Mouse (Mus musculus): ENCODE measurements around the gene Kcnj6. TPM values are rescaled to one million over a fixed set of nuclear protein-coding genes. Genes with fewer than 3 reads are reported as not detected.

Kcnj6 gene
- not detected in 2 replicates for polyA plus RNA-seq (2015; fragmentation: Nextera tagmentation; extraction: Ambion mirVana)

- no peak; the same call in 1 of the 2 replicates for ATAC-seq (replicated peaks; ENCODE audit: low FRiP score)
- Histone ChIP-seq H3K27ac (no peak within 1 kb of the TSS), H3K4me1 (peaks cover 7% of the 10 kb centered on the region), H3K9me3 (replicated peaks) (no peaks in the 10 kb centered on the region), H3K9ac (no peak within 1 kb of the TSS), H3K4me3 (replicated peaks) (peak within 1 kb of the TSS; percentile 19), H3K36me3 (no peaks in the 10 kb centered on the region), H3K27me3 (peaks cover 45% of the 10 kb centered on the region), H3K4me2 (peak within 1 kb of the TSS; percentile 51)
- 1% methylated on average over 43 of the region's 43 CpGs for WGBS
Measured at GRCm38 (mm10) chr16:94997340-94997849, at the start of gene Kcnj6. Gene Kcnj6, minus strand, starts transcription at chr16:94997701.

GRCm38 (mm10) chr16:95009937-95010336 is 12.4 kb upstream of the Kcnj6 start:
- Histone ChIP-seq H3K4me3 (replicated peaks) (no peak overlapping the region), H3K9ac (no peak overlapping the region), H3K9me3 (replicated peaks) (no peaks in the 10 kb centered on the region), H3K4me2 (no peak overlapping the region), H3K4me1 (no peaks in the 10 kb centered on the region), H3K27ac (no peak overlapping the region), H3K27me3 (no peaks in the 10 kb centered on the region), H3K36me3 (no peaks in the 10 kb centered on the region)
- ATAC-seq (replicated peaks; ENCODE audit: low FRiP score) = no peak
- WGBS = 76% methylated on average over 3 of the region's 3 CpGs

- H3K4me3 ChIP-seq (replicated peaks) = no peak overlapping the region
- no peaks in the 10 kb centered on the region for H3K36me3 ChIP-seq
- no peaks in the 10 kb centered on the region for H3K9me3 ChIP-seq (replicated peaks)
- no peaks in the 10 kb centered on the region for H3K4me1 ChIP-seq
- 28% methylated on average over 8 of the region's 8 CpGs for WGBS
- no peak overlapping the region for H3K9ac ChIP-seq
- H3K27me3 ChIP-seq = no peaks in the 10 kb centered on the region; the same call in 1 of the 2 replicates
- no peak overlapping the region for H3K4me2 ChIP-seq
- no peak overlapping the region for H3K27ac ChIP-seq
- ATAC-seq (replicated peaks; ENCODE audit: low FRiP score) = no peak
Measured at GRCm38 (mm10) chr16:95004599-95004998, 7.1 kb upstream of the Kcnj6 start.

- H3K4me1 ChIP-seq = peaks cover 7% of the 10 kb centered on the region
- no peak overlapping the region for H3K9ac ChIP-seq
- no peak overlapping the region for H3K4me3 ChIP-seq (replicated peaks)
- H3K4me2 ChIP-seq = no peak overlapping the region
- H3K36me3 ChIP-seq = no peaks in the 10 kb centered on the region
- no peaks in the 10 kb centered on the region for H3K9me3 ChIP-seq (replicated peaks)
- peaks cover 45% of the 10 kb centered on the region for H3K27me3 ChIP-seq
- ATAC-seq (replicated peaks; ENCODE audit: low FRiP score) = no peak
- 49% methylated on average over 5 of the region's 5 CpGs for WGBS
- H3K27ac ChIP-seq = no peak overlapping the region
Measured at GRCm38 (mm10) chr16:94999551-94999950, 2.0 kb upstream of the Kcnj6 start.

- H3K36me3 ChIP-seq = no peaks in the 10 kb centered on the region
- peaks cover 7% of the 10 kb centered on the region for H3K4me1 ChIP-seq
- no peak for ATAC-seq (replicated peaks; ENCODE audit: low FRiP score)
- H3K4me3 ChIP-seq (replicated peaks) = no peak overlapping the region
- H3K9me3 ChIP-seq (replicated peaks) = no peaks in the 10 kb centered on the region
- H3K4me2 ChIP-seq = no peak overlapping the region
- no peak overlapping the region for H3K27ac ChIP-seq
- peaks cover 45% of the 10 kb centered on the region for H3K27me3 ChIP-seq
- H3K9ac ChIP-seq = no peak overlapping the region
- WGBS = 78% methylated on average over 3 of the region's 3 CpGs
Measured at GRCm38 (mm10) chr16:94999019-94999418, 1.5 kb upstream of the Kcnj6 start.

- Histone ChIP-seq H3K4me3 (replicated peaks) (peak overlapping the region; percentile 19; the same call in 1 of the 2 replicates), H3K9ac (no peak overlapping the region), H3K36me3 (no peaks in the 10 kb centered on the region), H3K9me3 (replicated peaks) (no peaks in the 10 kb centered on the region), H3K27me3 (peaks cover 45% of the 10 kb centered on the region), H3K27ac (no peak overlapping the region), H3K4me2 (peak overlapping the region; percentile 51; the same call in 1 of the 2 replicates), H3K4me1 (peaks cover 7% of the 10 kb centered on the region)
- WGBS = 10% methylated on average over 16 of the region's 16 CpGs
- no peak for ATAC-seq (replicated peaks; ENCODE audit: low FRiP score)
Measured at GRCm38 (mm10) chr16:94996791-94997281, 665 bp downstream of the Kcnj6 start.

DNA sequence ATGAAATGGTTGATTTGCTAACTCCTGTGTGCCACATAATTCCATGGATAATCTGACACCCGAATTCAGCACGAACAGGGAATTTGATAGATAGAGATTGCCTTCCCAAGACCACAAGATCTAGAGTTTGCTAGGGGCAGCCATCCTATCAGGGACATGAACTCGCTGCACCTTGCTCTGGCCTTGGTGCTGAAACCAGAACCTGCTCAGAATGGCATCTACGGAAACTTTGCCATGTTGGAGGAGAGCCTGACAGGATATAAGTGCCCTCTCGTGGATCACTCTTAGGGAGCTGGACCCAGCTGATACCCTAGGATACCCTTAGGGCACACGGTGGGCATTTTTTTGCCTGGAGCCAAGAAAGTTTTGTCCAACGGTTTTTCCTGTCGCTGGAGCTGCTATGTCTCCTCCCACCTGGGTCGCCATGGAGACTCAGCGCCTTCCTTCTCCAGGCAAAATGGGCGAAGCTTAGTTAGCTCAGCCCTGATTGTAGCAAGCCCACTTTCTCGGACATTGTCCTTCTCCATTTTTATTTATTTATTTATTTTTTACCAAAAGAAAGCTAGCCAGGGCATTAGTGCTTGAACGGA is 1.9 kb downstream of the Kcnj6 start:
- WGBS = 10% methylated on average over 13 of the region's 13 CpGs
- 0 out of 2 replicates have a peak, but pooled peaks have one; percentile 29 for ATAC-seq (replicated peaks; ENCODE audit: low FRiP score)
- Histone ChIP-seq H3K36me3 (no peaks in the 10 kb centered on the region), H3K4me2 (no peak overlapping the region), H3K9ac (no peak overlapping the region), H3K27me3 (peaks cover 45% of the 10 kb centered on the region), H3K4me3 (replicated peaks) (no peak overlapping the region), H3K4me1 (peaks cover 7% of the 10 kb centered on the region), H3K27ac (no peak overlapping the region), H3K9me3 (replicated peaks) (no peaks in the 10 kb centered on the region)

- H3K36me3 ChIP-seq = no peaks in the 10 kb centered on the region
- peaks cover 45% of the 10 kb centered on the region for H3K27me3 ChIP-seq
- H3K9me3 ChIP-seq (replicated peaks) = no peaks in the 10 kb centered on the region
- no peak overlapping the region for H3K4me2 ChIP-seq
- H3K9ac ChIP-seq = no peak overlapping the region
- peaks cover 7% of the 10 kb centered on the region for H3K4me1 ChIP-seq
- no peak overlapping the region for H3K4me3 ChIP-seq (replicated peaks)
- 60% methylated on average over 4 of the region's 4 CpGs for WGBS
- ATAC-seq (replicated peaks; ENCODE audit: low FRiP score) = no peak
- H3K27ac ChIP-seq = no peak overlapping the region
Measured at GRCm38 (mm10) chr16:94994924-94995323, 2.6 kb downstream of the Kcnj6 start.

- WGBS = 78% methylated on average over 3 of the region's 3 CpGs
Measured at GRCm38 (mm10) chr16:94994148-94994547, 3.4 kb downstream of the Kcnj6 start.

DNA sequence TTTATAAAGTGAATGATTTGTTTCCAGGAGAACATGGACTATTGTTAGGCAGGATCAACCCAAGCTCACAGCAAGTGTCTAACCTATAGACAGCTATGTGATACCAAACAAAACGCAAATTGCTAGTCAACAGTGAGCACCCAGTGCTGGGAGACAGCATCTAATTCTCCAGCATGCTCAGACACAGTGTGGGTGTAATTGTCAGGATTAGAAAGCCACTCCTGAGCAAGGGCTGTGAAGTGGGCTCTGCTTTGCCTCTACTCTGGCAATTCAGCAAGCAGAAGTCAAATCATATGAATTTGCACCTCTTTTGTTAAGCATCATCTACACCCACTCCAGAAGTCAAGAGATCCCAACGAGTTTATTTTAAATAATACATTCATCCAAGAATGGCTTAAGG is 7.4 kb downstream of the Kcnj6 start:
- no peak overlapping the region for H3K27ac ChIP-seq
- H3K9me3 ChIP-seq (replicated peaks) = no peaks in the 10 kb centered on the region
- H3K9ac ChIP-seq = no peak overlapping the region
- H3K4me3 ChIP-seq (replicated peaks) = no peak overlapping the region
- H3K36me3 ChIP-seq = no peaks in the 10 kb centered on the region
- H3K27me3 ChIP-seq = peaks cover 4% of the 10 kb centered on the region; the same call in 1 of the 2 replicates
- 76% methylated on average over 2 of the region's 2 CpGs for whole genome bisulfite sequencing
- H3K4me1 ChIP-seq = no peaks in the 10 kb centered on the region
- no peak for ATAC-seq (replicated peaks; ENCODE audit: low FRiP score)
- no peak overlapping the region for H3K4me2 ChIP-seq

More at GRCm38 (mm10) chr16:94994148-94994547, 3.4 kb downstream of the Kcnj6 start:
- peaks cover 42% of the 10 kb centered on the region for H3K27me3 ChIP-seq
- H3K9me3 ChIP-seq (replicated peaks) = no peaks in the 10 kb centered on the region
- peaks cover 7% of the 10 kb centered on the region for H3K4me1 ChIP-seq
- ATAC-seq (replicated peaks; ENCODE audit: low FRiP score) = no peak
- H3K9ac ChIP-seq = no peak overlapping the region
- H3K36me3 ChIP-seq = no peaks in the 10 kb centered on the region
- no peak overlapping the region for H3K27ac ChIP-seq
- H3K4me3 ChIP-seq (replicated peaks) = no peak overlapping the region
- H3K4me2 ChIP-seq = no peak overlapping the region

DNA sequence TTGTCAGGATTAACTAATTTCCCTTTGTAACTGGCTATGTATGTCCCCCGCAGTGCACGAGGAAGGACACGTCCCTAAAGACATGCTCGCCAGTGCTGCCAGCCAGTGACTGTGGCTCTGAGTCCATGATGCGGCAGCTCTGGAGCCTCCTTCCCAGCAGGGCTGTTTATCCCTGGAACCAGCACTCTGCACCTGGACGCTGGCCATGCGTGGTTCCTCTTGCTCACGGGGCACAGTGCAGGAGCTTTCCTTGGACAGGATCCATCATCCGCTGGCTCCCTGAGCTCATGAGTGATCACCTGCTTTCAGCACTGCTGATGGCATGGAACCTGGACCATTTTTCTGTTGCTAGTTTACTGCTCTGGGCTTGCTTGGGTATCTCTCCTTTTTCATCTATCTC is 10.8 kb downstream of the Kcnj6 start:
- H3K27ac ChIP-seq = no peak overlapping the region
- no peak overlapping the region for H3K9ac ChIP-seq
- no peak for ATAC-seq (replicated peaks; ENCODE audit: low FRiP score)
- H3K4me2 ChIP-seq = no peak overlapping the region
- H3K4me1 ChIP-seq = no peaks in the 10 kb centered on the region
- no peaks in the 10 kb centered on the region for H3K27me3 ChIP-seq
- H3K36me3 ChIP-seq = no peaks in the 10 kb centered on the region
- no peak overlapping the region for H3K4me3 ChIP-seq (replicated peaks)
- H3K9me3 ChIP-seq (replicated peaks) = no peaks in the 10 kb centered on the region
- WGBS = 68% methylated on average over 9 of the region's 9 CpGs

DNA sequence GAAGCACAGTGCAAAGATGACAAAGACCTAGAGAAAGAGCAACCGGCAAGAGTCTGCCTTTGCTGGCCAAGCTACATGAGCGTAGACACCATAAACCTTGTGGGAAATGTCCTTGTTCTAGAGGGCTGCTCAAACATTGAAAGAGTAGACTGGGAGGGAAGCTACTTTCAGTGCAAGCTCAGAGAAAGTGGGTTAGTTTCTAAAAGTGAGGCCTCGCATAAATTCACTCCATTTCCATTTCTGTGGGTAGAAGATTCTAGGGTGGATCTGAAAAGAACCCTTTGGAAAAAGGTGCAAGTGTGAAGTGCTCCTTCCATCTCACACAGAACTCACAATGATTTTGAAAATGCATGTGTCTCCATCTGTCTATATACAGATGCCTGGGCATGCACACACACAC is 13.2 kb downstream of the Kcnj6 start:
- Histone ChIP-seq H3K4me3 (replicated peaks) (no peak overlapping the region), H3K4me1 (peaks cover 6% of the 10 kb centered on the region; the same call in 1 of the 2 replicates), H3K9me3 (replicated peaks) (no peaks in the 10 kb centered on the region), H3K36me3 (no peaks in the 10 kb centered on the region), H3K27me3 (no peaks in the 10 kb centered on the region), H3K27ac (no peak overlapping the region), H3K4me2 (no peak overlapping the region), H3K9ac (no peak overlapping the region)
- ATAC-seq (replicated peaks; ENCODE audit: low FRiP score) = no peak
- 94% methylated on average over 3 of the region's 3 CpGs for WGBS

All from kidney, embryonic 15.5 days (tissue).